Comparison of ENCODE assay signal across 15 mouse cellular contexts in the genomic region with DNA sequence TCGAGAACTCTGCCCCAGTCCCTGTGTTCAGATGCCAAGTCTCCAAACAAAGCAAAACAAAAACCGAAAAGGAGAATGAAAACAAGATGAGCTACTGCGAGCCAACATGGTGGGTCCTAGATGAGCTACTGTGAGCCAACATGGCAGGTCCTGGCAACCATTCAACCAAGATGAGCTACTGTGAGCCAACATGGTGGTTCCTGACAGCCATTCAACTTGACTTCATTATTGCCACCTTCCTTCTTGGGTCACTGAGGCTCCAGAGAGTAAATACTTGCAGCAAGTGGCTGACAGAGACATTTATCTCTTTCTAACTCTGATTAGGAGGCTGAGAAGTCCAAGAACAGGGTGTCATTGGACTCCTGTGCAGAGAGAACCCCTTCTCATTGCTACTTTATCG.
"Had no signal": no experiment of that assay in that cellular context is flagged by ENCODE, and none has a peak within 500 bp of the region (broad histone marks: within the 10 kb centered on the region; RNA-seq: fewer than 3 reads in every experiment).

No protein-coding gene starts in this region.

- H3K9me3 ChIP-seq: neural tube, embryonic 15.5 days; stomach, embryonic 15.5 days had no signal

- H3K27me3 ChIP-seq: neural tube, embryonic 15.5 days; stomach, embryonic 15.5 days had no signal

- DNase-seq: retina, postnatal 1 day; right cerebral cortex, adult 18-20 months; right cerebral cortex, postnatal 14 days; right cerebral cortex, postnatal 25 days; right cerebral cortex, postnatal 4 days; spleen, adult 18-20 months; thymus, adult 18-20 months; thymus, adult 2 months; thymus, postnatal 14 days; thymus, postnatal 25 days; thymus, postnatal 36 days; thymus, postnatal 4 days had no signal

- H3K4me2 ChIP-seq: neural tube, embryonic 15.5 days; stomach, embryonic 15.5 days had no signal

- H3K27ac ChIP-seq: neural tube, embryonic 15.5 days; stomach, embryonic 15.5 days; stomach, postnatal 0 days had no signal

- H3K9ac ChIP-seq: neural tube, embryonic 15.5 days; stomach, embryonic 15.5 days had no signal

- H3K36me3 ChIP-seq: neural tube, embryonic 15.5 days; stomach, embryonic 15.5 days had no signal

- H3K4me3 ChIP-seq: neural tube, embryonic 15.5 days; stomach, embryonic 15.5 days had no signal
